In genomic region chr12:86055306-86055705, GRCm38 (mm10) we compare ENCODE assay signal across 17 mouse cellular contexts. TPM values are rescaled to one million over a fixed set of nuclear protein-coding genes. Genes with fewer than 3 reads are reported as not detected.
"Had no signal": no experiment of that assay in that cellular context is flagged by ENCODE, and none has a peak within 500 bp of the region (broad histone marks: within the 10 kb centered on the region; RNA-seq: fewer than 3 reads in every experiment).

No protein-coding gene starts in this region.

- DNase-seq: lung, adult 18-20 months; lung, embryonic 14.5 days; lung, postnatal 10 days; lung, postnatal 4 days; midbrain, embryonic 14.5 days; right cerebral cortex, postnatal 14 days; thymus, adult 2 months; thymus, postnatal 25 days; thymus, postnatal 4 days had no signal

- H3K27ac ChIP-seq: midbrain, embryonic 10.5 days; midbrain, embryonic 12.5 days; neural tube, embryonic 12.5 days; stomach, embryonic 15.5 days; stomach, postnatal 0 days had no signal

- H3K4me2 ChIP-seq: lung, embryonic 14.5 days; midbrain, embryonic 12.5 days; neural tube, embryonic 12.5 days; stomach, embryonic 15.5 days had no signal

- H3K27me3 ChIP-seq: midbrain, embryonic 12.5 days; neural tube, embryonic 12.5 days; stomach, embryonic 15.5 days had no signal

- H3K4me3 ChIP-seq: midbrain, embryonic 10.5 days; midbrain, embryonic 12.5 days; neural tube, embryonic 12.5 days; stomach, embryonic 15.5 days had no signal

- H3K36me3 ChIP-seq: midbrain, embryonic 12.5 days had no signal

RNA-seq across cellular contexts. Expression of gene Tgfb3, which starts 23.5 kb away (rescaled TPM):
- total RNA-seq: megakaryocyte, adult 5-6 weeks; megakaryocyte-erythroid progenitor cell, adult 5-6 weeks had no signal

RNA-seq across cellular contexts. Expression of gene Ift43, which starts 27.0 kb away (rescaled TPM):
- total RNA-seq: megakaryocyte-erythroid progenitor cell, adult 5-6 weeks; neutrophil, adult 5-6 weeks had no signal
